Mouse (Mus musculus) myocyte (in vitro differentiated cells): ENCODE results near the gene Mrtfa.

Experiments
- E2F4 ChIP-seq: IDR thresholded peaks from one replicate; pipeline ENCODE4 v1.6.1; 2011; ENCODE audit warnings: mild to moderate bottlenecking, control low read depth, moderate library complexity; ENCODE audit not compliant: insufficient read depth
- MAX ChIP-seq: IDR thresholded peaks from one replicate; pipeline ENCODE4 v1.6.1; 2011; ENCODE audit warnings: low read depth, mild to moderate bottlenecking, control low read depth
- MYOG ChIP-seq, 3 experiments: IDR thresholded peaks; one replicate each; pipeline ENCODE4 v1.6.1; 2011; ENCODE audit warnings: control low read depth in 2 of 3, low read depth in 2 of 3, mild to moderate bottlenecking in 2 of 3; ENCODE audit not compliant: insufficient read length in 2 of 3, control insufficient read depth in 1 of 3, insufficient read depth in 1 of 3
- POLR2A ChIP-seq: IDR thresholded peaks from one replicate; pipeline ENCODE4 v1.6.1; 2011; ENCODE audit warnings: low read depth, mild to moderate bottlenecking, control low read depth, moderate library complexity; ENCODE audit not compliant: insufficient read length
- TCF12 ChIP-seq: IDR thresholded peaks from one replicate; pipeline ENCODE4 v1.6.1; 2011; ENCODE audit warnings: mild to moderate bottlenecking, control low read depth; ENCODE audit not compliant: poor library complexity, insufficient read depth, severe bottlenecking
- TCF3 ChIP-seq: IDR thresholded peaks from one replicate; pipeline ENCODE4 v1.6.1; 2011; ENCODE audit warnings: low read depth, control low read depth; ENCODE audit not compliant: insufficient read length

DNA sequence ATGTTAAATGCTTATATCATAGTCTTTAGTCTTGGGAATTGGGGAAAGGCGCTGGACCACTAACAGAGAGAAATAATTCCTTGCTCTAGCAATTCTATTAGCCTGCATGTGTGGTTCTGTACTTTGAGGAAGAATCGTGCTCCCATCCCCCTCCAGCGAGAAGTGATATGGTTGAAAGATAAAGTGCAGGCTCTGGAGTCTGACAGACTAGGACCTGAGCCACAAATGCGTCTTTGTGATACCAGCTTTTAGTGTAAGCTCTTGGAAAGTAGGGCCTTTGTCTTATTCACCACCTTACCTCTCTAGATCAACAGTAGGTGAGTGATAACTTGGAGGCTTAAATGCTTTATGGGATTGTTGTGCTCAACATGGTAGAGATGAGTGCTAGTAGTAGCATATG lies 209.4 kb downstream of the Mrtfa start:
- no peak for TF ChIP-seq POLR2A
- no peak for TF ChIP-seq MAX
- TF ChIP-seq MYOG (IDR thresholded peaks at IDR 0.05; ENCODE audit: control insufficient read depth in 1 of 3, insufficient read depth in 1 of 3, insufficient read length in 2 of 3, low read depth in 2 of 3): no peak
- no peak for TF ChIP-seq E2F4
- no peak for TF ChIP-seq TCF12
- TF ChIP-seq TCF3: no peak
